Mouse (Mus musculus) cerebellum, adult 8-10 months (tissue): ENCODE results near the gene Tbx10.
"Not testable (repeated sequence)": the region's sequence is repeated elsewhere in the genome, so short reads cannot be mapped to it uniquely, and the experiment has no call there.

ENCODE experiments used
- DNase-seq: peaks from one replicate; pipeline ENCODE4 v3.0.0; 2022

The Tbx10 gene

GRCm38 (mm10) chr19:3992416-3992815, at the start of gene Tbx10:
Gene Tbx10 (plus strand): TSS chr19:3992752.
- DNase-seq = no peak

- DNase-seq = no peak
Measured at GRCm38 (mm10) chr19:3942986-3943735, 49.4 kb upstream of the Tbx10 start.

- DNase-seq = no peak
Measured at GRCm38 (mm10) chr19:3945872-3946564, 46.5 kb upstream of the Tbx10 start.

- peak; percentile 66 for DNase-seq
Measured at GRCm38 (mm10) chr19:3946715-3947114, 45.8 kb upstream of the Tbx10 start.

- no peak for DNase-seq
Measured at GRCm38 (mm10) chr19:3947813-3948212, 44.7 kb upstream of the Tbx10 start.

GRCm38 (mm10) chr19:3948546-3948945, 44.0 kb upstream of the Tbx10 start:
- no peak for DNase-seq

GRCm38 (mm10) chr19:3950331-3950730, 42.2 kb upstream of the Tbx10 start:
- no peak for DNase-seq

GRCm38 (mm10) chr19:3951461-3951860, 41.1 kb upstream of the Tbx10 start:
- no peak for DNase-seq

GRCm38 (mm10) chr19:3952099-3952498, 40.5 kb upstream of the Tbx10 start:
- DNase-seq = no peak

GRCm38 (mm10) chr19:3955033-3955432, 37.5 kb upstream of the Tbx10 start:
- DNase-seq = no peak

- DNase-seq = no peak
Measured at GRCm38 (mm10) chr19:3955804-3956203, 36.7 kb upstream of the Tbx10 start.

GRCm38 (mm10) chr19:3957296-3958036, 35.1 kb upstream of the Tbx10 start:
- not testable (repeated sequence) for DNase-seq

GRCm38 (mm10) chr19:3958470-3958869, 34.1 kb upstream of the Tbx10 start, which contains the start of gene Aldh3b3:
Gene Aldh3b3 (plus strand): TSS chr19:3958645.
- DNase-seq = no peak

- no peak for DNase-seq
Measured at GRCm38 (mm10) chr19:3959030-3959429, 33.5 kb upstream of the Tbx10 start.

GRCm38 (mm10) chr19:3960211-3960610, 32.3 kb upstream of the Tbx10 start:
- DNase-seq = no peak

- not testable (repeated sequence) for DNase-seq
Measured at GRCm38 (mm10) chr19:3961805-3962204, 30.7 kb upstream of the Tbx10 start.

GRCm38 (mm10) chr19:3962469-3962868, 30.1 kb upstream of the Tbx10 start:
- no peak for DNase-seq

- no peak for DNase-seq
Measured at GRCm38 (mm10) chr19:3964030-3964429, 28.5 kb upstream of the Tbx10 start.

GRCm38 (mm10) chr19:3966330-3967075, 26.0 kb upstream of the Tbx10 start:
- no peak for DNase-seq

- DNase-seq = no peak
Measured at GRCm38 (mm10) chr19:3967258-3967657, 25.3 kb upstream of the Tbx10 start.

- no peak for DNase-seq
Measured at GRCm38 (mm10) chr19:3972229-3972628, 20.3 kb upstream of the Tbx10 start, which contains the start of gene Aldh3b2. Gene Aldh3b2 (plus strand): TSS chr19:3972328.

GRCm38 (mm10) chr19:3974608-3975007, 17.9 kb upstream of the Tbx10 start:
- DNase-seq = not testable (repeated sequence)

- no peak for DNase-seq
Measured at GRCm38 (mm10) chr19:3975866-3976265, 16.7 kb upstream of the Tbx10 start.
